Mouse (Mus musculus) adrenal gland, adult 18-20 months (tissue): ENCODE results near the gene Brms1. TPM values are rescaled to one million over a fixed set of nuclear protein-coding genes. Genes with fewer than 3 reads are reported as not detected.

Experiments
- DNase-seq, 2 experiments: peaks; one replicate each; pipeline ENCODE4 v3.0.0; 2021 to 2022; ENCODE audit warnings: low spot score in 2 of 2
- total RNA-seq, 2 experiments: library from RNA; stranded (reverse); gene quantifications; 1 replicate in 1 of 2; 2 replicates in 1 of 2; pipeline ENCODE4 v1.2.3; 2021

Gene Brms1
- total RNA-seq, 2 experiments from 2014 or later = 28.4 to 29.3 TPM

DNA sequence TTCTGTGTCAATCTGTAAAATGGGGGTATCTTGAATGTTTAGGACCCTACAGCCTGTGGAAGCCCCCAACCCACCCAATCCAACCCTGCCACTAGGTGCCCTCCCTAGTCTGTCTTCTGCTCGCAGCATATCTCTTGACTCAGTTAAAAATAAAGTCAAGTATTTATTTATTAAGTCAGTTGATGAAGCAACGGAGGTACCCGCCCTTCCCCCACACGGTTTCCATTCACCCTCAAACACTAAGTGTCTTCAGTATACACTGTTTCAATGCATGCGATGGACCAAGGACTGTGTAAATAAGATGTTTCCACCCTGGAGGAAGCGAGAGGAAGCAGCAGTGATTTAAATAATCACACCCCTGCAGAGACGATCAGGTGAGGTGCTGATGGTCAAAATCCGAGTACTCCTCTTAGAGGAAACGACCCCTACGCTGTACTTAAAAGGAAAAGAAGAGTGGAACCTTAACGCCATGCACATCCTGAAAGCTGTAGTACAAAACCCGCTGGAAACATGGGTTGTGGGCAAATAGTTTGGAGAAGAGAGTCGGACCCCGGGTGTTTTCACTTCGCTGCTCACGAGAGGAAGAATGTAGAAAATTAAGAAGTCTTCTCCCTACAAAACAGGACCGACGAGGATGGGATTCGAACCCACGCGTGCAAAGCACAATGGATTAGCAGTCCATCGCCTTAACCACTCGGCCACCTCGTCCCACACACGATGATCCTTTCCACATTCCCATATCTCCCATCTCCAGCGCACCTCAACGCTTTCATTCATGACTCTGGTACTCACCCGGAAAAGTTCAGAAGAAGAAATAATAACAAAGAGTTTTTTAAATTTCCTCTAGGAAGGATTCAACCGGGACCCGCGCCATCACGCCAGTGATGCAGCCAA lies 3.2 kb upstream of the Brms1 start:
- peak; percentile 78 to 82 for DNase-seq

DNA sequence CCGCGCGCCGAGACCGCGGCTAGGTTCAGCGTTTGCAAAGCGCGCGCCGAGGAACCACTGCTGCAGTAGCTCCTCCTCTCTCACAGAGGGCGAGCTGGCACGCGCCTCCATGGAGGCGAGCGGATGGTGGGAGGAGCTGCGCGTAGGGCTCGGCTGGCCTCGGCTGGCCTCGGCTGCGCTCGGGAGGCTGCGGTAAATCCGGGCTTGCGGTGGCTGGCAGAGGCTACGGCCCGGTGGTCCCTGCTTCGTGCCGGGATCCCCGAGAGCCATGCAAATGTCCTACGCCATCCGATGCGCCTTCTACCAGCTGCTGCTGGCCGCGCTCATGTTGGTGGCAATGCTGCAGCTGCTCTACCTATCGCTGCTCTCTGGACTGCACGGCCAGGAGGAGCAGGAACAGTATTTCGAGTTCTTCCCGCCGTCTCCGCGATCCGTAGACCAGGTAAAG lies 2.4 kb upstream of the Brms1 start, which contains the start of the genes B4gat1 and AC124502.3:
TSS of gene B4gat1 (plus strand) at position 118 of the 448 bp plus-strand sequence.
TSS of gene AC124502.3 (plus strand) at position 183 of the 448 bp plus-strand sequence.
- peak; percentile 80 to 81 for DNase-seq

DNA sequence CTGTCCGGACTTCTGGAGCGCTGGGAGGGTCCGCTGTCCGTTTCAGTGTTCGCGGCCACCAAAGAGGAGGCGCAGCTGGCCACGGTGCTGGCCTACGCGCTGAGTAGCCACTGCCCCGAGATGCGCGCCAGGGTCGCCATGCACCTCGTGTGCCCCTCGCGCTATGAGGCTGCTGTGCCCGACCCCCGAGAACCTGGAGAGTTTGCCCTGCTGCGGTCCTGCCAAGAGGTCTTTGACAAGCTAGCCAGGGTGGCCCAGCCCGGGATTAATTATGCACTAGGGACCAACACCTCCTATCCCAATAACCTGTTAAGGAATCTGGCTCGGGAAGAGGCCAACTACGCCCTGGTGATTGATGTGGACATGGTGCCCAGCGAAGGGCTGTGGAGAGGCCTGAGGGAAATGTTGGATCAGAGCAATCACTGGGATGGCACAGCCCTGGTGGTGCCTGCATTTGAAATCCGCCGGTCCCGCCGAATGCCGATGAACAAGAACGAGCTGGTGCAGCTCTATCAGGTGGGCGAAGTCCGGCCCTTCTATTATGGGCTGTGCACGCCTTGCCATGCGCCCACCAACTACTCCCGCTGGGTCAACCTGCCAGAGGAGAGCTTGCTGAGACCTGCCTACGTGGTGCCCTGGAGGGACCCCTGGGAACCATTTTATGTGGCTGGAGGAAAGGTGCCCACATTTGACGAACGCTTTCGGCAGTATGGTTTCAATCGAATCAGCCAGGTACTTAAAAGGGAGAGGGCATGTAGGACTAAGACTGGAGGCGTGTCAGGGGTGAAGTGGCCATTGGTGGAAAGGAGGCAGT lies 1.6 kb upstream of the Brms1 start:
- DNase-seq = no peak

DNA sequence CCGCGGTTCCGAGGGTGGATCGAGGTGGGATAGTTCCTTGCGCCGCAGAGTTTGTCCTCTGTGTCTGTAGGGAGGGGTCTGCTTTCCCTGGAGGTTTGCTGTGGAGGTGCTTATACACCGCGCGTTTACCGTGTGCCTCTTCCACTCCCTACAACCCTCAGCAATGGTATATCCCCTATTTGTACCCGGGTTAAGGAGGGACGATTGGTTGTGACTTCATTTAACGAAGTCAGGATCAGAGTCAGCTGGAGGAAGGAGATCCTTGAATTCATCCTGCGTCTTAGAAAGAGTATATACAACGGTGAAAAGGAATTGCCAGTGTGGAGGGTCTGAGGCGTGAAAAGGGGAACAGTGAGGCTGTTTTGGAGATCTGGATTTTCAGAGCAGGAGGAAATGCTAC lies 434 bp downstream of the Brms1 start:
- no peak for DNase-seq

DNA sequence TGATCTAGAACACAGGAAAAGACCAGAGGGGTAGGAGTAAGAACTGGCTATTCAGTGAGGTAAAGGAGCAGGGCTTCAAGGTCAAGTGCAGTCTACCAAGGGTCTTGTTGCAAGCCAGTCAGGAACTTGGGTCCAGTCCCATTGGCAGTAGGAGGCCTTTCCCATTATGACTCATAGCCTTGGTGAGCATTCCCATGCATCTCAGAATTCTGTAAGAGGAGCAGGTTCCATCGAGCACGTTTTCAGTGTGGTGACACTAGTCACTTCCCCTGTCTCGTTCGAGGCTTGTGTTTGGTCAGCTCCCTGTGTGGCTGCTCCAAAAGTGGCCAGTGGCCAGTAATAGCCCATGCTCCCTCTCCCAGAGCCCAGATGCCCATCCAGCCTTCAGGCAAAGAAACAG lies 4.4 kb downstream of the Brms1 start:
- DNase-seq = no peak

DNA sequence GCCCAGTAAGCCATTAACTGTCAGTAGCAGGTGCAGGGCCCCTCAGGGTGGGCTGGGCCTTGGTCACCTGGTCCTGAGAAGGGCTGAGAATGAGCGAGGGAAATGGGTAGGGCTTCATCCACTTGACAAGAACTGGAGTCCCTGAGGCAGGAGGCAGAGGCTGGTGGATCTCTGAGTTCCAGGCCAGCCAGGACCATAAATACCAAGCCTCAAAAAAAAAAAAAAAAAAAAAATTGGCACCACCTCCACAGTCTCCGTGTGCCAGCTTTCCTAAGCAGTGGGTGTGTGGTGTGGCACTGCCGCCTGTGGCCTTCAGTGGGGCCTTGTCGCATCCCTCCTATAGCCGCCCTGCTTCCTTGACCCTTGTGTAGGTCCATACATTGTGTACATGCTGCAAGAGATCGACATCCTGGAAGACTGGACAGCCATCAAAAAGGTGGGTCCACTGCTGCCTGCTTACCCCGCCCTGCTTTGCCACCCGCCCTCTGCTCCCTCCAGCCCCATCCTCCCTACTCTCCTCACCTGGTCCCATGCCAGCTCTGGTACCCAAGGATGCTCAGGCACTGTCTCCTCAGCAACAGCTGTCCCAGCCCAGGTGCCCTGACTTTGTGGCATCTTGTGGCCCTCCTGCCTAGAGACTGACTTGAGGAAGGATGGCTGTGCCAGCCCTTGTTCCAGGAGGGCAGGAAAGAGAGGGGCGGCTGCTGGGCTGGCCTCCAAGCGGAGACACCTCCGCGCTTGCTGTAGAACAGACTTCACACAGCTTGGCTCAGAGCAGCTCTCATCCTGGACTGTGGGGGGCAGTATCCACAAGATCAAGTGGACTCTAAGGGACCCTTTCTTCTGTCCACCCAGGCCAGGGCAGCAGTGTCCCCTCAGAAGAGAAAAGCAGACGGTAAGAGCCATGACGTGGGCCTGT lies 7.2 kb downstream of the Brms1 start:
- no peak for DNase-seq

DNA sequence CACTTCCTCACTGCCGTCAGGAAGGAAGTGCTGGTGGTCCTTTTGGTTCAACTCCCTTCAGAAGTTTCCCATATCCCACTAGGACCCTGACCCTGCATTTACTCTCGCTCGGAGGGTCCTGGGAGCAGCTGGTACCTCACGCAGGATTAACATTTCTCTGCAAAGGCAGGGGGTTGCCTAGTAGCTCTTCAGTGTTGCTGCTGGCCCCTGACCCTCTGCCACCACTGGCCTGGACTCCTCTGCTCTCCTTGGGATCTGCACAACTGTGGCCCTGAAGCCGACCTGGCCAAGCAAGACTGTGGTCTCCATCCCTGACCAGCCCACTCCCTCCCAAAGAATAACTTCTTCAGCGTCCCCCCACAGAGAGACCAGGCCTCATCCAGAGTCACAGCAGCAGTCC lies 8.2 kb downstream of the Brms1 start:
- no peak for DNase-seq

DNA sequence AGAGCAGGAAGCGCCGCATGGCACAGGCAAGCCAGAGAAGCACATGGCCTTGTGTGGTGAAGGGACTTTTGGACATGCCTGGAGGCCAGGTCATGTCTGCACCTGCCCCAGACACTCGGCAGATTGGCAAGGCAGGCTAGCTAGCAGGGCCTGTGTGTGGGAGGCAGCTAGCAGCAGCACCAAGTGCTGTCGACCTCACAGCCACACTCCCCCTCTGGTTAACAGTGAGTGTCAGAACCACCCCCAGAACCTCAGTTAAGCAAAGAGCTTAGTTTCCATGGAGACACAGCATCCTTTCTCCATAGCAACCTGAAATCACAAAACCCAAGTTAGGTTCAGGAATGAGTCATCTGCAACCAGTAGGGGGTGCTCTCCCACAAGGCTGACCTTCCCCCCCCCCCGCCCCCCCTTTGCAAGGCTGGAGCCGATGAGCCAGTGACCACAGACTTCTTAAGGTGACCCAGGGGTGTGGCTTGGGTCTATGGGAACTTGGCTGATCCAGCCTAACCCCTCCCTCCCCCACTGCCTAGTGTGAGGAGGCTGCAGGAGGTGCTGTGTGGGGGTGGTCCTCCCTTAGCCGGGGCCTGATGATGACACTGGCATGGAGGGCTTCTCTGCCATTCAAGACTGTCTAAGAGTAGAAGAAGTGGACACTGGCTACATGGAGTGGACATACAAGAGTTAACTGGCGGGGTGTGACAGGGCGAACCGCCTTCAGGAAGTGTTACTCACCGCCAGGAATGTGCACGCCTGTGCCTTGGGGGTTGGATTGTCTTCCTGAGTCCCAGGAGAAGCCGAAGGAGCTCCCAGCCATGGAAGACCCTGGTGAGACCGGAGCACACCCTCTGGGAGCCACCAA lies 9.1 kb downstream of the Brms1 start, which contains the start of gene Rin1:
TSS of gene Rin1 (plus strand) at position 435 of the 859 bp plus-strand sequence.
- peak in 1 of 2 experiments; percentile 47 for DNase-seq

DNA sequence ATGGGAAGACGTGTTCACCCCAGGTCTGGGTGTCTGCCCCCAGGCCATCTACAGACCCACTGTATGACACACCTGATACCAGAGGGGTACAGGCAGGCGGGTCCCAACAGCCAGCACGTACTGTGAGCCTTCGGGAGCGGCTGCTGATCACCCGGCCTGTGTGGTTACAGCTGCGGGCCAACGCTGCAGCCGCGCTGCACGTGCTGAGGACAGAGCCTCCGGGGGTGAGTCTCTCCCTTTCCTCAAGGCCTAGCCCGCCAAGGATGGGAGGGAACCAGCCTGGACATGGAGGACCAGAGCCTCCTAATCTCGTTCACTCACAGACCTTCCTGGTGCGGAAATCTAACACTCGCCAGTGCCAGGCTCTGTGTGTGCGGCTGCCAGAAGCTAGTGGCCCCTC lies 9.9 kb downstream of the Brms1 start:
- DNase-seq = peak in 1 of 2 experiments; percentile 29

DNA sequence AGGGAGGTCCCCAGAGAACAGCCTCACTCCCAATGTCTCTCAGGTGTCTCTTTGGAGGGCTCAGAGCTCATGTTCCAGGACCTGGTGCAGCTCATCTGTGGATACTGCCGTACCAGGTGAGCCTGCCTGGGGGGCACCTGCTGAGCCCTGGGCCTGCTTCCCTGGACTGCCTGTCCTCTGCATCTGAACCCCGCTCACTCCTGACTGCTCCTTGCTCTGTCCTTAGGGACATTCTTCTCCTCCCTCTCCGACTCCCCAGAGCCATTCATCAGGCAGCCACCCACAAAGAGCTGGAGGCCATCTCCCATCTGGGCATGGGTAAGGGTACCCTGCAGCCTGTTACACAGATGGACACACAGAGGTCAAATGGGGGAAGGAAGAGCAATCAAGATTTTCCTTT lies 10.4 kb downstream of the Brms1 start:
- DNase-seq = no peak

DNA sequence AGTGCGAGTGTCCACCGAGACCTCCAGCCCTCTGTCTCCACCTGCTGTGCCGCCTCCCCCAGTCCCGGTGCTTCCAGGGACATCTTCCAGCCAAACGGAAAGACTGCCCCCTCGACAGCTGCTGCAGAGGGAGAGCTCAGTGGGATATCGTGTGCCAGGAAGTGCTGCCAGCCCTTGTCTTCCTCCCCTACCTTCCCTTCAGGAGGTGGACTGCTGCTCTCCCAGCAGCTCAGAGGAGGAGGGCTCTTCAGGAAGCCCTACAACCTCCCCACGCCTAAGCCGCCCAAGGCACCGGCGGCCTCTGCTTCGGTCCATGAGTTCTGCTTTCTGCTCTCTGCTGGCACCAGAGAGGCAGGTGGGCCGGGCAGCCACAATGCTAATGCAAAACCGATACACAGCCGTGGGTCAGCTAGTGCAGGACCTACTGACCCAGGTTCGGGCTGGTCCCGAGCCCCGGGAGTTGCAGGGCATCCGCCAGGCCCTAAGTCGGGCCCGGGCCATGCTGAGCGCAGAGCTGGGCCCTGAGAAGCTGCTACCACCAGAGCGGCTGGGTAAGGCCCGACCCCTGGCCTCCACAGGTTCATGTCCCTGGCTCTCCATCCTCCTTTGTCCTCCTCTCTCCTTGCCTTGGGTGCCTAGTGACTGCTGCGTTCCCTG lies 11.1 kb downstream of the Brms1 start:
- no peak for DNase-seq

DNA sequence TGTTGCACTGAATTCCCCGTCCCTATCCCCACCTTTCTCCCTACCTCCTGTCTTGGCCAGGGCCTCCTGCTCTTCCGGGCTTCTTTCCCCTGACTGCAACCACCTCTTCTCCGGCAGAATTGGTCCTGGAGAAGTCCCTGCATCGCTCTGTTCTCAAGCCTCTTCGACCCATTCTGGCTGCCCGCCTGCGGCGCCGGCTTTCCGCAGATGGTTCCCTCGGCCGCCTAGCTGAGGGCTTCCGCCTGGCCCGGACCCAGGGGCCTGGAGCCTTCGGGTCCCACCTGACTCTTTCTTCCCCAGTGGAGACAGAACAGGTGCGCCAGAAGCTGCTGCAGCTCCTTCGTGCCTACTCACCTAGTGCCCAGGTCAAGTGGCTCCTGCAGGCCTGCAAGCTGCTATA lies 11.7 kb downstream of the Brms1 start:
- DNase-seq = no peak

DNA sequence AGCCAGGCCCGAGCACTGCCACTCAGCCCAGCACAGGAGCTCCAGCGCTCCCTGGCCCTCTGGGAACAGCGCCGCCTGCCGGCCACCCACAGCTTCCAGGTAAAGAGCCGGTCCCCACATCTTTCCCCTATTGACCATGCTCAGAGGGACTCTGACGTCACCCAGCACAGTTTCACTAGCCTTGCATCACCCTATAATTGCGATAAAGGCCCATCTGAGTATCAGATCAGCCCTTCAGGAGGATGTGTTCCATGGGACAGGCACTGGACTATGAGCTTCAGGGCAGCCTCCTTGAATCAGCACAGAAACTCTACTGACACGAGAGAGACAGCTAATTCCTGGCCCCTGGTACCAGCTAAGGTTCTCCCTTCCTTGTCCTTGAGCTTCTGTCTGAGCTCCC lies 12.8 kb downstream of the Brms1 start:
- DNase-seq = peak; percentile 53 to 60

DNA sequence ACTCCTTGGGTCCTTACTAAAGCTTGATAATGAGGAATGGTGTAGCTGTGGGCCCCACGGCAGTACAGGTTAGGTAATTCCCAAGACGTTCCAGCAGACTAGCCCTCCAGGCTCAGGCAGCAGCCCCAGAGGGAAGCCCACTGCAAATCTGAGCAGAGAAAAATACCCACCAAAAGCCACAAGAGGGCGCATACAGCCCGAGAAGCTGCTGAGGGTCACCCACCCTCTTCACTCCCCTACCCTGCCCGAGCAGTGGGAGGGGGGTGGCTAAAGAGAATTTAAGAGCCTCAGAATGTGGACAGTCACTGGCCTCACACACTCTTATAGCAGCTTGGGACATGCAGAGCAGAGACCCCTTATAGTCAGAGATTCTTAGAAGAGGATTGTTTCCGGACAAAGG lies 15.1 kb downstream of the Brms1 start:
- DNase-seq = no peak

DNA sequence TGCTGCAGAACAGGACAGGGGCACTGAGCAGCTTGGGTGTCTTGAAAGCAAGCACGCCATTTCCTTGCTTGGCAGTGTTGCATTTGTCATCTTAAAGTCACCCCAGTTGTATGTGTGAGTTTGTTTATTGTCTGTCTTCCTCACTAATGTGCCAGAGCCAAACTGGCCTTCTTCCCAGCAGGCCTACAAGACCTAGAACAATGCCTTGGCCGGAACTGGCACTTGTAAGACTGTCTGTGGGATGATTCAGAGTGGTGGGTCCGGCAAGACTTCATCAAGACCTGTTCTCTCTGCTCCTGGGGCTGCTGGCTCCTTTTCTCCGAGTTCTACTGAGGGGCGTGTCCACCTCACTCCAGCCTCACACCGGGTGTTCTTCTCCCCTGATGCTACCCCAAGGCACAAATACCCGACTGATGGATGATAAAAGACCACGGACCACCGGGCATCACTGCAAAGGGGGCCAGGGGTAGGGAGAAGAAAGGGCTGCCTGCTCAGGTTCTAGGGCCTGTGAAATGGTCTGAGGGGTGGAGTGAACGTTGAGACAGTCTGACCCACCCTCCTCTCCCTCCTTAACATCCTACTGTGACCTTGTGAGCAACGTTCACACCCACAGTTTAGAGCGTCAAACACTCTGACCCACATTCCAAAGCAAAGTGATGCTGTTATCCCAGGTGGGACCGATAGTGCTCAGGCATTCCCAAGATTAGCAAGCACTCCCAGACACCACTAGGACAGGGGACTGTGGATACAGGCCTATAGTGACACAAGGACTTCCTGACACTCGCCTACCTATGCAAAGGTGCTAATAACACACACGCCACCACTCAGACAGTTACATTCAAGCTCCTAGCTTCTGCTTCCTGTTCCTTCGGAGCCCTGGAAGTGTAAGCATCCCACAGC lies 17.0 kb downstream of the Brms1 start:
- DNase-seq = no peak

DNA sequence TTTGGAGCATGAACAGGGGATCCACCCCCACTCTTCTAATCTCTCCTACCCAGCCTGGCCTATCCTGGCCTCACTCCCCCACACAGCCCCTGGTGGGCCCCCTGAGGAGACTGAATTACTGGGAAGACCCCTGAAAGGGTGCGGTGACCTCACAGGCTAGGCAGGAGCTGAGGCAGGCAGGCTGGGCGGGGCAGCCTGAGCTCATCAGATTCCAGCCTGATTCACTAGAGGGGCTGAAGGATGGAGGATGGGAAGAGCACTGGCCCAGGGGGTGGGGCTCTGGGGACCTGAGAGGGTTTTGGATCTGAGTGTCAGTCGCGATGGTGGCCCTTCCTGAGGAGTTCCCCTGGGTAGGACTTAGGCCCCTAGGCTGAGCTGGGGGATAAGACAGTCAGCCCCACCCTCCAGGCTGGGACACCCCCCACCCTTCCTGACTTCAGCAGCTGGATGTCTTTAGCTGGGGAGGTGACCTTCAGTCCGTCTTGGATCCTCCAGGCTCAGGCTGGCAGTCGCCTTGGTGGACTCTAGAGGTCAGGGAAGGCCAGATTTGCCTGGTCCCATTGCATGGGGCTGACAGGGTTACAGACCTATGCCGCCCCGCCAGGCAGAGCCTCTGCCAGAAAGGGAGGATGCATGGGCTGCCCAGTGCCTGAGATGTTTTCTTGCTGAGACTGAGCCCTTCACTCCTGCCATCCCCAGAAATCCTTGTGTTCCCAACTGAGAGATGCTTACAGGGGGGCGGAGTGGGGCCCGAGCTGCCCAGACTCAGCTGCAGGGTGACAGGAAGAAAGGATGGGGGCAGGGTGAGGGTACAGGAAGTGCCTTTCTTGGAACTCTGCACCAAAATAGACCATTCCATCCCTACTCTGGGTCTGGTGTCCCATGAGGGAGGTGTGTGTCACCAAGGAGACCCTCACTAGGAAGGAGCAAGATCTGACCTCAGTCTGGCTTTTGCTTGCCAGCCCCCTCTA lies 17.9 kb downstream of the Brms1 start:
- no peak for DNase-seq
